Comparison of ENCODE assay signal across 8 mouse cellular contexts in the genomic region with DNA sequence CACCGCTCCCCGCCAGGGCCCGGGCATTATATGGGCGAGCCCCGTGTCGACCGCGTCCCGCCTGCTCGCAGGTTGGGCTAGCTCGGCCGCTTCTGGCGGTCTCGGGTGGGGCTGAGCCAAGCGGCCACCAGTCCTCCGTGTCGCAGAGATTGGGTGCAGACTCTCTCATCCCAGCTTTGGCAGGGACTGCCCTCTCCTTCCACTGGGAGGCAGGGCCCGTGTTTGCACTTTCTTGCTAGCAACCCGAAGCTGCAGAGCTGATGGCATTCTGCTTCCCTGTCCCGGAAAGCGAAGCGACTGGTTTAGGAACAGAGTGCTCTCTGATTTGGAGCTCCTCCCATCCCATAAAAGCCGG. TPM values are rescaled to one million over a fixed set of nuclear protein-coding genes. Genes with fewer than 3 reads are reported as not detected.
DNase-seq lines count a peak whose midpoint lies in the region; TF ChIP-seq lines count a peak whose summit lies in the region.

No protein-coding gene starts in this region.

- H3K4me3 ChIP-seq in bone marrow macrophage, adult 2 months (ENCODE audit: insufficient read depth, low read length) = peak overlapping the region; percentile 100
- H3K4me3 ChIP-seq in macrophage (ENCODE audit: inconsistent target) = peak overlapping the region; percentile 75

- 1% methylated on average over 23 of the region's 23 CpGs for WGBS in macrophage (ENCODE audit: missing documents)

- TF ChIP-seq CTCF in bone marrow macrophage, adult 2 months (IDR thresholded peaks at IDR 0.05; ENCODE audit: low read depth, low read length) = no peak

- H3K4me1 ChIP-seq in bone marrow macrophage, adult 2 months (ENCODE audit: control insufficient read depth, insufficient read depth, low read length) = peaks cover 17% of the 10 kb centered on the region

- peak overlapping the region; percentile 80 for H3K27ac ChIP-seq in bone marrow macrophage, adult 2 months (ENCODE audit: insufficient read depth, low read depth, low read length)
- peak overlapping the region; percentile 66 for H3K27ac ChIP-seq in macrophage

- peak; percentile 18 for DNase-seq in layer of hippocampus, adult 9-10 months (ENCODE audit: low spot score)
- DNase-seq in layer of hippocampus, postnatal 25 days (ENCODE audit: extremely low spot score in 1 of 2, low spot score in 1 of 2) = no peak
- DNase-seq in forelimb bud, embryonic 11.5 days (ENCODE audit: low read depth, low spot score) = peak; percentile 57
- no peak for DNase-seq in urinary bladder, postnatal 4 days (ENCODE audit: low spot score in 2 of 2)
- DNase-seq in adrenal gland, adult 18-20 months (ENCODE audit: low spot score in 2 of 2) = no peak
- no peak for DNase-seq in layer of hippocampus, postnatal 10 days (ENCODE audit: low spot score in 2 of 2)

- no peak for TF ChIP-seq POLR2A in bone marrow macrophage, adult 2 months (IDR thresholded peaks at IDR 0.05; ENCODE audit: borderline replicate concordance, low read depth, low read length)

- peaks cover 23% of the 10 kb centered on the region for H3K36me3 ChIP-seq in macrophage (ENCODE audit: inconsistent target)

- H3K79me2 ChIP-seq in macrophage (ENCODE audit: inconsistent target) = peaks cover 84% of the 10 kb centered on the region

RNA-seq across cellular contexts. Expression of gene Fam76b, which starts 0.5 kb away (rescaled TPM):
- total RNA-seq in layer of hippocampus, postnatal 25 days (2021) = 10 to 100 TPM; 15.7 to 21.8 TPM
- polyA plus RNA-seq in bone marrow macrophage, adult 2 months (2012; ENCODE audit: insufficient read depth, insufficient read length, missing spikeins) = 58.7 and 65.8 TPM in 2 replicates
- 100 to 1,000 TPM in 18 of 26 experiments, 10 to 100 TPM in 8; 58.5 to 185 (median 118) TPM for total RNA-seq in macrophage (2018; cell fraction: chromatin; rRNA removed)
- 10 to 100 TPM in 20 of 26 experiments, 1 to 10 TPM in 6; 5.4 to 21.2 (median 13.2) TPM for total RNA-seq in macrophage (2018; cell fraction: cytosol; rRNA removed)
- 100 to 1,000 TPM in 5 of 26 experiments, 10 to 100 TPM in 21; 41.4 to 127 (median 68.7) TPM for total RNA-seq in macrophage (2018; cell fraction: nucleus; rRNA removed)
- 16.5 to 19.2 TPM (median 17.6 TPM) in 3 replicates for polyA plus RNA-seq in macrophage (2018)
- 10 to 100 TPM; 14.9 to 16.8 TPM for total RNA-seq in adrenal gland, adult 18-20 months (2021)
- total RNA-seq in layer of hippocampus, postnatal 10 days (2021) = 10 to 100 TPM; 27.2 to 28.7 TPM

RNA-seq across cellular contexts. Expression of gene Cep57, which starts 1.2 kb away (rescaled TPM):
- total RNA-seq in layer of hippocampus, postnatal 25 days (2021) = 10 to 100 TPM; 15.6 to 21.2 TPM
- polyA plus RNA-seq in bone marrow macrophage, adult 2 months (2012; ENCODE audit: insufficient read depth, insufficient read length, missing spikeins) = 44.3 and 49.0 TPM in 2 replicates
- total RNA-seq in macrophage (2018; cell fraction: chromatin; rRNA removed) = 10 to 100 TPM; 18.2 to 78.5 (median 41.8) TPM
- 10 to 100 TPM in 25 of 26 experiments, 1 to 10 TPM in 1; 8.5 to 18.5 (median 14.5) TPM for total RNA-seq in macrophage (2018; cell fraction: cytosol; rRNA removed)
- total RNA-seq in macrophage (2018; cell fraction: nucleus; rRNA removed) = 10 to 100 TPM; 12.2 to 59.9 (median 26.7) TPM
- polyA plus RNA-seq in macrophage (2018) = 16.4 to 23.9 TPM (median 18.0 TPM) in 3 replicates
- total RNA-seq in adrenal gland, adult 18-20 months (2021) = 10 to 100 TPM; 14.4 to 14.6 TPM
- total RNA-seq in layer of hippocampus, postnatal 10 days (2021) = 10 to 100 TPM; 19.2 to 19.3 TPM

Comparison
In these comparisons a context has a peak if more than half of its experiments do, and no peak if none do; other contexts are left out.
1. DNase-seq: peak in layer of hippocampus, adult 9-10 months (single experiment) and forelimb bud, embryonic 11.5 days (single experiment); none in layer of hippocampus, postnatal 25 days (0 of 2), urinary bladder, postnatal 4 days (0 of 2), adrenal gland, adult 18-20 months (0 of 2) and layer of hippocampus, postnatal 10 days (0 of 2).